Mouse (Mus musculus) neural tube, postnatal 0 days (tissue): ENCODE measurements around the gene Jkamp. TPM values are rescaled to one million over a fixed set of nuclear protein-coding genes. Genes with fewer than 3 reads are reported as not detected.

Source experiments
- microRNA-seq: library from miRNA; unstranded; fragments of <30 nt; microRNA quantifications from one replicate; pipeline ENCODE4, GENCODE M21; 2016
- polyA plus RNA-seq: library from polyadenylated mRNA; unstranded; fragments of >200 nt; fragmentation: Nextera tagmentation; extraction: Ambion mirVana; gene quantifications from 2 replicates; pipeline ENCODE4 v1.2.1, GENCODE M21; 2015

Jkamp gene
- 118 and 126 TPM in 2 replicates for polyA plus RNA-seq

DNA sequence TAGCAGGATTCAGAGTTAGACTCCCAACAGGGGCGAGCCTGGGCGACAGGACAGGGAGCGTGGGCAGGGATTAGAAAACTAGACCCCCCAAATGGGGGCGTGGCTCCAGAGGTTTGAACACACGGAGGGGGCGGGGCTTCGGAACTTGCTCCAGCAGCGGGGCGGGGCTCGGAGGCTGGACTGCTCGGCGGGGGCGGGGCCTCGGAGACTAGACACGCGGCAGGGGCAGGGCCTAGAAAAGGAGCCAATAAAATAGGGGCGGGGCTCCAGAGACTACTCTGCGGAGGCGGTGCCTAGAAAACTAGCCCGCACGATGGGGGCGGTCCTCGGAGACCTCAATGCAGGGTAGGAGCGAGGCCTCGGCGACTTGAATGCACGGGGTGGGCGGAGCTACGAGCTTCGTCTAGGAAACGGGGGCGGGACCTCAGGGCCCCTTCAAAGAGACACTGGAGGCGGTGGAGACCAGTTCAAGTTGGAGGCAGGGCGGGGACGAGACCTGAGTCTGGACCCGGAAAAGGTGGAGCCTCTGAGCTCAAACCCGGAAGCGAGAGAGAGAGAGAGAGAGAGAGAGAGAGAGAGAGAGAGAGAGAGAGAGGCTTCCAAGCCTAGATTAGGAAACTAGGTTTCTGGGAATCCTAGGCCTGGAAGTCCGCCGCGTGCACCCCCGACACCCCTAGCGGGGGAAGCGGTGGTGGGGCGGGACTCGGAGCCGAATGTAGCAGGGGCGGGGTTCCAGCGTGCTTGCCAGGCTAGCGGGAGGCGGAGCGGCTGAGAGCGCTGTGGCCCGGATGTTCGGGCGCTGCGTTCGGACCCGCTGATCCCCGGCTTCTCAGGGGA is at the start of gene Jkamp, which contains the start of gene L3hypdh:
Gene Jkamp (plus strand): TSS at position 261 of the 837 bp plus-strand sequence.
Gene L3hypdh (minus strand): TSS at position 111 of the 837 bp plus-strand sequence.

DNA sequence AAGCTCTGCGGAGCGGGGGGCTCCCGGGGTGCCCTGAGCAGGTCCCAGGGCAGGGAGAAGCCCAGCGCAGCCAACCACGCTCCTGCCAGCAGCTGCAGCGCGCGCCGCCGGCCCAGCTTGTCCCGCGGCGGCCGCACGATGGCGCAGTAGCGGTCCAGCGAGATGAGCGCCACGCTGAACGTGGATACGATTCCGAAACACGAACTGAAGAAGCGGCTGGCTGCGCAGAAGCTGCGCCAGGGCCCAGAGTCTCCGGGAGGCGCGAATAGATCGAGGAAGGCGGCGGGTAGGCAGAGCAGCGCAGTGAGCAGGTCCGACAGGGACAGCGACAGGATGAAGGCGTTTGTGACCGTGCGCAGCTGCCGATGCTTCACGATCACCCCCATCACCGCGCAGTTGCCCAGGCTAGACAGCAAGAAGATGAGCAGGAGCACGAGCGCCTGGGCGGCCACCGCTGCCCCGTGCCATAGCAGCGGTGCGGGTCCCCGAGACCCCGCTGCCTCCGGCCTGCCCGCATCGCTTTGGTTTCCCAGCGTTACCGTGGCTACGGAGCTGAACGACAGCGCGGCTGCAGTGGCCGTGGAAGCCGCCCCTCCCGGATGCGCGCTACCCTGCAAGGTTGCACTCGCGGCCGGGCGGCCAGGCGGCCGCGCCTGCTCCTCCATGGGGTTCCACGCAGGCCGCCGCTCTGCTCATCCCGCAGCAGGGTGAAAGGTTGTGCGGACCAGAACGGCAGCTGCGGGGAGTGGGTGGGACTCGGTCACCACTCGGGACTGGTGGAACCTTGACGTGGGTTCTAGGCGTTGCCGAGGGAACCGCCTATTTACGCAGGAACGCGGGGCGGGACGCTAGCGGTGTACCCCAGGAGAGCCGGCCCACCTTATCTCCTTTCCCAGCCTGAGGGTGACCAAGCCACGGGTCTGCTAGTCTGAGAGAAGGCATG is 14.8 kb upstream of the Jkamp start, which contains the start of gene Gpr135:
Gene Gpr135 (minus strand): TSS at position 799 of the 943 bp plus-strand sequence.

Small RNAs within 50 kb of the gene (microRNA-seq; reads per million reads assigned to microRNA genes)
- not detected for gene Gm24466

Other genes with a start within 250 kb of the Jkamp start
- 13.8 and 13.9 TPM in 2 replicates for gene Gpr135, start 14.5 kb upstream of the Jkamp start, polyA plus RNA-seq
- gene L3hypdh, start 150 bp upstream of the Jkamp start, polyA plus RNA-seq, result 13.4 and 14.4 TPM in 2 replicates
- gene Ccdc175, start 99.4 kb downstream of the Jkamp start, polyA plus RNA-seq, result not detected in 2 replicates